Mouse (Mus musculus) C2C12 (cell line): ENCODE results near the gene Jak1.

Experiments
- CEBPB ChIP-seq: IDR thresholded peaks from one replicate; pipeline ENCODE4 v1.6.1; 2011; ENCODE audit warnings: low read depth, mild to moderate bottlenecking, control low read depth, moderate library complexity
- CTCF ChIP-seq: IDR thresholded peaks from one replicate; pipeline ENCODE4 v1.5.1; 2011; ENCODE audit not compliant: control insufficient read depth, insufficient read depth, insufficient read length
- MAX ChIP-seq: IDR thresholded peaks from one replicate; pipeline ENCODE4 v1.6.1; 2011; ENCODE audit warnings: mild to moderate bottlenecking, control low read depth
- MYOG ChIP-seq: IDR thresholded peaks from one replicate; pipeline ENCODE4 v1.6.1; 2011; ENCODE audit not compliant: control insufficient read depth, insufficient read length; ENCODE audit errors: extremely low read depth
- USF1 ChIP-seq: IDR thresholded peaks from one replicate; pipeline ENCODE4 v1.6.1; 2011; ENCODE audit warnings: low read depth, mild to moderate bottlenecking, control low read depth, moderate library complexity

DNA sequence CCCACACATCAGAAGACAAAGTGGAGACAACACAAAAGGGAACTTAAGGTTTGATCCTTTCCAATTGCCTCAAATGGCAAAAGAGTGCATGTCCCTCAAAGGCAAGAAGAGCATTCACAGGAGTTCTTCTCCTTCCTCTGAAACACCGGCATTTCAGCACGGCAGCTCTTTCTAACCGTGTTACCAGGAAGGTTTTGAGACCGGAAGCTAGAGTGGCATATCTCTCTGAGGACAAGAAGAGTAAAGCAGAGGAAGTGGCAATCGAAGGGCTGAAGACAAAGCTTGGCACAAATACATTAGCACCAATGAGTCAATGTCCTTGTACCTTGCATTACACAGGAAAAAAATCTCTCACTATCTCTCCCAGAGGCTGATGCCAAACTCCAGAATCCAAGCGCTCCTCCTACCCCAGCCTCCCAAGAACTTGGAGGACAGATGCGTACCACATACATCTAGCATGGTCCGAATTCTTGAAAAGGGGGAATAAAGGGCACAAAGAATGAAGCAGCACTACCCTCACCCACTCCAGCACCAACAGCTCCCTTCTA is 4.3 kb downstream of the Jak1 start:
- no peak for TF ChIP-seq CTCF
- no peak for TF ChIP-seq MAX
- no peak for TF ChIP-seq USF1
- TF ChIP-seq MYOG = no peak
- TF ChIP-seq CEBPB = no peak
